Mouse (Mus musculus) MEL (cell line): ENCODE data around the gene Miip.

Experiments used
- CTCF ChIP-seq, 3 experiments: IDR thresholded peaks in 2 of 3; conservative IDR thresholded peaks in 1 of 3; 2 replicates each; pipeline ENCODE4 v1.5.1; 2011 to 2012; ENCODE audit warnings: low read length in 3 of 3, low read depth in 2 of 3, mild to moderate bottlenecking in 2 of 3, improper control_type of control experiment in 1 of 3, inconsistent platforms in 1 of 3, mixed read lengths in 1 of 3, moderate library complexity in 1 of 3; ENCODE audit not compliant: control insufficient read depth in 1 of 3, insufficient read depth in 1 of 3, poor library complexity in 1 of 3, severe bottlenecking in 1 of 3
- E2F4 ChIP-seq: IDR thresholded peaks from 2 replicates; pipeline ENCODE4 v1.6.1; 2011; ENCODE audit warnings: low read depth, low read length, improper control_type of control experiment, borderline replicate concordance
- EP300 ChIP-seq, 2 experiments: IDR thresholded peaks; 2 replicates each; pipeline ENCODE4 v1.6.1; 2011; ENCODE audit warnings: improper control_type of control experiment in 2 of 2, low read length in 2 of 2, low read depth in 1 of 2, mild to moderate bottlenecking in 1 of 2
- ETS1 ChIP-seq: IDR thresholded peaks from 2 replicates; pipeline ENCODE4 v1.6.1; 2012; ENCODE audit warnings: low read depth, mild to moderate bottlenecking, inconsistent platforms, low read length, improper control_type of control experiment, moderate library complexity
- GATA1 ChIP-seq: IDR thresholded peaks from 2 replicates; pipeline ENCODE4 v1.6.1; 2011; ENCODE audit warnings: low read depth, low read length, improper control_type of control experiment
- POLR2A ChIP-seq, 2 experiments: IDR thresholded peaks; 2 replicates each; pipeline ENCODE4 v1.6.1; 2011 to 2012; ENCODE audit warnings: low read length in 2 of 2, mild to moderate bottlenecking in 2 of 2, control low read depth in 1 of 2, improper control_type of control experiment in 1 of 2, low read depth in 1 of 2, moderate library complexity in 1 of 2; ENCODE audit not compliant: control insufficient read depth in 1 of 2, insufficient read depth in 1 of 2, poor library complexity in 1 of 2
- POLR2AphosphoS5 ChIP-seq: IDR thresholded peaks from 2 replicates; pipeline ENCODE4 v1.6.1; 2012; ENCODE audit warnings: low read depth, borderline replicate concordance, mild to moderate bottlenecking, inconsistent platforms, low read length, moderate library complexity, mixed read lengths
- SIN3A ChIP-seq: IDR thresholded peaks from 2 replicates; pipeline ENCODE4 v1.6.1; 2012; ENCODE audit warnings: low read length, improper control_type of control experiment, inconsistent platforms
- ZKSCAN1 ChIP-seq: IDR thresholded peaks from 2 replicates; pipeline ENCODE4 v1.6.1; 2012; ENCODE audit warnings: low read depth, mild to moderate bottlenecking, inconsistent platforms, low read length, improper control_type of control experiment, moderate library complexity

DNA sequence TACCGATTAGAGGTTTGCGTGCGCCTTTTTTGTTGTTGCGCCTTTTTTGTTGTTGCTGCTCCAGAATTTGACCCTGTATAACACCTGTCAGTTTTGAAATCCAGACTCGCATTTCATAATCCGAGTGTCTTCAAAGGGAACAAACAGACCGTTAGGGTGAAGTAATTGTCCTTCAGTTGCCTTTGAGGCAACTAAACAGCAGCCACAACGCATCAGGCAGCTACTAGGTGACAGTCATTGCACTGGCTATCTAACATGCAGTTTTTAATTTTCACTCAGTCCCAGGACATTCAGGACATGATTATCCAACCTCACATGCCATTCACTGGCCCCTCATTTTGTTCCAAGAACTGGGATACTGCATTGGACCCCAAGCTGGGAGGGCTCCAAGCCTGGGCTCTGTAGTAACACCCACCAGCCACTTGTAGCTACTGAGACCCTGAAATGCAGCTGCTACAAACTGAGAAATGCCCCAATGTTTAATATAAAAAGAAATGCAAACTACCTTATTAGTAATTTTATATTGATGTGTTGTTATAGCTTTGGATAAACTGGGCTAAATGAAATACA is 36.6 kb upstream of the Miip start:
- TF ChIP-seq ETS1, result no peak
- TF ChIP-seq SIN3A, result no peak
- no peak for TF ChIP-seq E2F4
- no peak for TF ChIP-seq ZKSCAN1
- TF ChIP-seq POLR2AphosphoS5, result no peak
- TF ChIP-seq CTCF (IDR thresholded peaks at IDR 0.05 in 2 of 3, conservative IDR thresholded peaks at IDR 0.05 in 1 of 3; ENCODE audit: control insufficient read depth in 1 of 3, insufficient read depth in 1 of 3, low read depth in 2 of 3, low read length in 3 of 3, poor library complexity in 1 of 3, severe bottlenecking in 1 of 3), result no peak
- no peak for TF ChIP-seq EP300 (IDR thresholded peaks at IDR 0.05; ENCODE audit: low read depth in 1 of 2, low read length in 2 of 2)
- TF ChIP-seq POLR2A (IDR thresholded peaks at IDR 0.05; ENCODE audit: control insufficient read depth in 1 of 2, insufficient read depth in 1 of 2, low read depth in 1 of 2, low read length in 2 of 2, poor library complexity in 1 of 2), result no peak
- TF ChIP-seq GATA1, result no peak
